Mouse (Mus musculus) right cerebral cortex, postnatal 36 days (tissue): ENCODE data around the gene Foxp1.

ENCODE experiments used
- DNase-seq, 2 experiments: peaks; one replicate each; pipeline ENCODE4 v3.0.0; 2022; ENCODE audit warnings: low spot score in 2 of 2, mixed read lengths in 1 of 2

Gene Foxp1

GRCm38 (mm10) chr6:99135938-99136729, 386.4 kb downstream of the Foxp1 start:
- DNase-seq, result no peak

GRCm38 (mm10) chr6:99131815-99132214, 390.7 kb downstream of the Foxp1 start:
- DNase-seq, result no peak

- DNase-seq, result no peak
Observed at GRCm38 (mm10) chr6:99130758-99131410, 391.6 kb downstream of the Foxp1 start.

GRCm38 (mm10) chr6:99126717-99127116, 395.8 kb downstream of the Foxp1 start:
- DNase-seq, result no peak

- no peak for DNase-seq
Observed at GRCm38 (mm10) chr6:99120776-99121766, 401.4 kb downstream of the Foxp1 start.

GRCm38 (mm10) chr6:99118534-99118933, 404.0 kb downstream of the Foxp1 start:
- no peak for DNase-seq

- DNase-seq, result no peak
Observed at GRCm38 (mm10) chr6:99117411-99117810, 405.1 kb downstream of the Foxp1 start.

- DNase-seq, result no peak
Observed at GRCm38 (mm10) chr6:99111856-99112255, 410.7 kb downstream of the Foxp1 start.

- DNase-seq, result no peak
Observed at GRCm38 (mm10) chr6:99108417-99108816, 414.1 kb downstream of the Foxp1 start.

- DNase-seq, result no peak
Observed at GRCm38 (mm10) chr6:99107674-99108073, 414.8 kb downstream of the Foxp1 start.

GRCm38 (mm10) chr6:99107081-99107482, 415.4 kb downstream of the Foxp1 start:
- DNase-seq, result no peak

- DNase-seq, result no peak
Observed at GRCm38 (mm10) chr6:99105979-99106378, 416.5 kb downstream of the Foxp1 start.

GRCm38 (mm10) chr6:99104446-99104845, 418.1 kb downstream of the Foxp1 start:
- no peak for DNase-seq

GRCm38 (mm10) chr6:99103911-99104310, 418.6 kb downstream of the Foxp1 start:
- DNase-seq, result no peak

GRCm38 (mm10) chr6:99101489-99101908, 421.0 kb downstream of the Foxp1 start:
- DNase-seq, result no peak

- DNase-seq, result no peak
Observed at GRCm38 (mm10) chr6:99100331-99100730, 422.2 kb downstream of the Foxp1 start.

GRCm38 (mm10) chr6:99099781-99100180, 422.7 kb downstream of the Foxp1 start:
- DNase-seq, result no peak

- no peak for DNase-seq
Observed at GRCm38 (mm10) chr6:99097191-99097590, 425.3 kb downstream of the Foxp1 start.

GRCm38 (mm10) chr6:99096776-99097166, 425.8 kb downstream of the Foxp1 start:
- no peak for DNase-seq

GRCm38 (mm10) chr6:99096105-99096775, 426.3 kb downstream of the Foxp1 start:
- no peak for DNase-seq
